Mouse (Mus musculus): ENCODE data around the gene Aadacl2. TPM values are rescaled to one million over a fixed set of nuclear protein-coding genes. Genes with fewer than 3 reads are reported as not detected.

Gene Aadacl2
- not detected in 2 replicates for polyA plus RNA-seq (2014; fragmentation: Nextera tagmentation; extraction: Ambion mirVana)

GRCm38 (mm10) chr3:60006443-60006842 is at the start of gene Aadacl2:
Gene Aadacl2 (plus strand): TSS chr3:60006743.
- H3K4me2 ChIP-seq (ENCODE audit: low read length), result no peak within 1 kb of the TSS
- H3K9me3 ChIP-seq (replicated peaks; ENCODE audit: control insufficient read depth, low read length), result no peaks in the 10 kb centered on the region
- 92% methylated on average over 1 of the region's 1 CpGs for WGBS
- ATAC-seq (no peak), DNase-seq (ENCODE audit: low spot score) (no peak)
- H3K36me3 ChIP-seq (ENCODE audit: control insufficient read depth, insufficient read depth, low read length), result no peaks in the 10 kb centered on the region
- no peak within 1 kb of the TSS for H3K4me3 ChIP-seq (ENCODE audit: low read depth, low read length)
- no peak within 1 kb of the TSS for H3K27ac ChIP-seq (ENCODE audit: low read depth, low read length)
- no peaks in the 10 kb centered on the region for H3K4me1 ChIP-seq (ENCODE audit: control insufficient read depth, insufficient read depth, low read length)
- H3K9ac ChIP-seq (ENCODE audit: low read length), result no peak within 1 kb of the TSS
- no peaks in the 10 kb centered on the region for H3K27me3 ChIP-seq (replicated peaks; ENCODE audit: control insufficient read depth, insufficient read depth, low read length)

- Histone ChIP-seq H3K27me3 (replicated peaks; ENCODE audit: control insufficient read depth, insufficient read depth, low read length) (no peaks in the 10 kb centered on the region), H3K4me1 (ENCODE audit: control insufficient read depth, insufficient read depth, low read length) (no peaks in the 10 kb centered on the region), H3K27ac (ENCODE audit: low read depth, low read length) (no peak overlapping the region), H3K9ac (ENCODE audit: low read length) (no peak overlapping the region), H3K36me3 (ENCODE audit: control insufficient read depth, insufficient read depth, low read length) (no peaks in the 10 kb centered on the region), H3K4me2 (ENCODE audit: low read length) (no peak overlapping the region), H3K9me3 (replicated peaks; ENCODE audit: control insufficient read depth, low read length) (no peaks in the 10 kb centered on the region), H3K4me3 (ENCODE audit: low read depth, low read length) (no peak overlapping the region)
- 86% methylated on average over 5 of the region's 5 CpGs for WGBS
- DNase-seq (ENCODE audit: low spot score) (no peak), ATAC-seq (no peak)
Observed at GRCm38 (mm10) chr3:59970891-59971290, 35.7 kb upstream of the Aadacl2 start.

DNA sequence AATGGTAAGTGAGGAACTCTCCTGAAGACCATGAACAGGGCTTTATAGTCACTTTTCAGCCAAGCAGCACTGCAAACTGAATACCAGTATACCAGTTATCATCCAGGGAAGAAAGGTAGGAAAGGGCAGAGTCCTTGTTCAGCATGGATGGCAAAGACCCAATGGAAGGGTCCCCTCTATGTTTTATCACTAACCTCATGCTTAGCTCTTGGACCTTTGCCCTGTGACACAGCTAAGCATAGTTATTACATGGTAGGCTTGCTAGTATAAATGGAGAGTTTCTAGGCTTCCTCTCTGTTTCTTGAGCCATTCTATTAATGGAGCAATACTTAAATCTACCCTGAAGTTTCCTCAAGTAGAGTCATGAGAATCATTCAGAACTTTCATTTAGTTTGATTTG is 32.0 kb upstream of the Aadacl2 start:
- H3K4me2 ChIP-seq (ENCODE audit: low read length), result no peak overlapping the region
- DNase-seq (ENCODE audit: low spot score), result no peak
- H3K4me3 ChIP-seq (ENCODE audit: low read depth, low read length), result no peak overlapping the region
- H3K9ac ChIP-seq (ENCODE audit: low read length), result no peak overlapping the region
- no peaks in the 10 kb centered on the region for H3K36me3 ChIP-seq (ENCODE audit: control insufficient read depth, insufficient read depth, low read length)
- no peaks in the 10 kb centered on the region for H3K27me3 ChIP-seq (replicated peaks; ENCODE audit: control insufficient read depth, insufficient read depth, low read length)
- H3K4me1 ChIP-seq (ENCODE audit: control insufficient read depth, insufficient read depth, low read length), result no peaks in the 10 kb centered on the region
- no peak for ATAC-seq
- no peak overlapping the region for H3K27ac ChIP-seq (ENCODE audit: low read depth, low read length)
- H3K9me3 ChIP-seq (replicated peaks; ENCODE audit: control insufficient read depth, low read length), result no peaks in the 10 kb centered on the region

DNA sequence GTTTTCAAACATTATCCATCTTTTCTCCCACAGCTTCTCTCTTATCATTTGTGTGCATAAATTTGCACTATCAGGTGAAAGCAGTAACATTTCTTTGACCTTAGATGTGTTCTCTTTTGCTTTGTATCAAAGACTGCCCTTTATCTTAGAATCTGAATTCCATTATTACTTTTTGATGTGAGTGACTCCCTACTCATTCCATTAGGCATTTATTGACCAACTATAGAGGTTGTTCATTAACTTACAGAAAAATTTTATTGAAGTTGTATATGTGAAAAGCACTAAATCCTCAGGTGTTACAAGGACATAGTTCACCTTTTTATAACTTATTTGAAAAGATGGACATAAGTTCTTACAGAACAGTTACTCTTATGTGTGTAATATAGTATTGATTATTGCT is 2.9 kb upstream of the Aadacl2 start:
- Histone ChIP-seq H3K36me3 (ENCODE audit: control insufficient read depth, insufficient read depth, low read length) (no peaks in the 10 kb centered on the region), H3K4me1 (ENCODE audit: control insufficient read depth, insufficient read depth, low read length) (no peaks in the 10 kb centered on the region), H3K9me3 (replicated peaks; ENCODE audit: control insufficient read depth, low read length) (no peaks in the 10 kb centered on the region), H3K4me3 (ENCODE audit: low read depth, low read length) (no peak overlapping the region), H3K4me2 (ENCODE audit: low read length) (no peak overlapping the region), H3K27me3 (replicated peaks; ENCODE audit: control insufficient read depth, insufficient read depth, low read length) (no peaks in the 10 kb centered on the region), H3K27ac (ENCODE audit: low read depth, low read length) (no peak overlapping the region), H3K9ac (ENCODE audit: low read length) (no peak overlapping the region)
- DNase-seq (ENCODE audit: low spot score), result no peak
- no peak for ATAC-seq

DNA sequence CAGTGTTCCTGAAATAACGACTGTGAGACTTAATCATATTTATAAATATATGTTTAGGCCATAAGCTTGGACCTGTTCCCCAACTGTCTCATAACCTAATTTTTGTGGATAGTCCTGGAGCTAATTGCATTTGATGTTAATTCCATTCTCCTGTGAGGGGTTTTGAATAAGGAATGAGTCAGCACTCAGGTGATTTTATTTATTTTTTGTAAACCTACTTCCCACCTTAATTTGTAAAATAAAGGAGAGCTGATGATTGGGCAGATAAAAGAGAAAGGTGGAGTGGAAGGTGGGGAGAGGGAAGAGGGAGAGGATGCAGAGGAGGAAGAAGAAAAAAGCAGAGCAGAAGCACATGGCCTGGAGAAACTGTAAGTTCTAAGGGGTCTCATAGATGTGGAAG is 18.9 kb downstream of the Aadacl2 start, which contains the start of gene Aadac:
TSS of gene Aadac (plus strand) at position 301 of the 400 bp plus-strand sequence.
- Histone ChIP-seq H3K9ac (ENCODE audit: low read length) (no peak within 1 kb of the TSS), H3K36me3 (ENCODE audit: control insufficient read depth, insufficient read depth, low read length) (no peaks in the 10 kb centered on the region), H3K27me3 (replicated peaks; ENCODE audit: control insufficient read depth, insufficient read depth, low read length) (no peaks in the 10 kb centered on the region), H3K4me2 (ENCODE audit: low read length) (no peak within 1 kb of the TSS), H3K4me1 (ENCODE audit: control insufficient read depth, insufficient read depth, low read length) (no peaks in the 10 kb centered on the region), H3K4me3 (ENCODE audit: low read depth, low read length) (no peak within 1 kb of the TSS), H3K27ac (ENCODE audit: low read depth, low read length) (no peak within 1 kb of the TSS), H3K9me3 (replicated peaks; ENCODE audit: control insufficient read depth, low read length) (no peaks in the 10 kb centered on the region)
- ATAC-seq, result no peak
- DNase-seq (ENCODE audit: low spot score), result no peak
- WGBS, result 86% methylated on average over 1 of the region's 1 CpGs

DNA sequence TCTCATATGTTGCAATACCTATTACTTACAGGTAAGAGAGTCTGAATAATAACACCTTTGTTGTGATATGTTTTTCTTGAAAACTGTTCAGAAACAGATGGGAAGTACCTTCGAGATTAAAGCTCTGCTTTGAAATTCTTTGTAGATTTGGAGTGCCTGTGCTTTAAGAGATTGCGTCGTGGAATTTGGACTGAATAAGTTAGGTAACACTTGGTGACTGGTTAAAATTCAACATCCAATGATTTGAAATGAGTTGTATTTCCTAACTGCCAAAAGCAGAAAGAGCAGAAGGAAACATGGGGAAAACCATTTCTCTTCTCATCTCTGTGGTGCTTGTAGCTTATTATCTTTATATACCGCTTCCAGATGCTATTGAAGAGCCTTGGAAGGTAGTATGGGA is 25.0 kb downstream of the Aadacl2 start:
- no peaks in the 10 kb centered on the region for H3K4me1 ChIP-seq (ENCODE audit: control insufficient read depth, insufficient read depth, low read length)
- no peak overlapping the region for H3K27ac ChIP-seq (ENCODE audit: low read depth, low read length)
- H3K4me3 ChIP-seq (ENCODE audit: low read depth, low read length), result no peak overlapping the region
- H3K36me3 ChIP-seq (ENCODE audit: control insufficient read depth, insufficient read depth, low read length), result no peaks in the 10 kb centered on the region
- DNase-seq (ENCODE audit: low spot score) (no peak), ATAC-seq (no peak)
- no peaks in the 10 kb centered on the region for H3K9me3 ChIP-seq (replicated peaks; ENCODE audit: control insufficient read depth, low read length)
- H3K4me2 ChIP-seq (ENCODE audit: low read length), result no peak overlapping the region
- no peak overlapping the region for H3K9ac ChIP-seq (ENCODE audit: low read length)
- 90% methylated on average over 4 of the region's 4 CpGs for WGBS
- H3K27me3 ChIP-seq (replicated peaks; ENCODE audit: control insufficient read depth, insufficient read depth, low read length), result no peaks in the 10 kb centered on the region

DNA sequence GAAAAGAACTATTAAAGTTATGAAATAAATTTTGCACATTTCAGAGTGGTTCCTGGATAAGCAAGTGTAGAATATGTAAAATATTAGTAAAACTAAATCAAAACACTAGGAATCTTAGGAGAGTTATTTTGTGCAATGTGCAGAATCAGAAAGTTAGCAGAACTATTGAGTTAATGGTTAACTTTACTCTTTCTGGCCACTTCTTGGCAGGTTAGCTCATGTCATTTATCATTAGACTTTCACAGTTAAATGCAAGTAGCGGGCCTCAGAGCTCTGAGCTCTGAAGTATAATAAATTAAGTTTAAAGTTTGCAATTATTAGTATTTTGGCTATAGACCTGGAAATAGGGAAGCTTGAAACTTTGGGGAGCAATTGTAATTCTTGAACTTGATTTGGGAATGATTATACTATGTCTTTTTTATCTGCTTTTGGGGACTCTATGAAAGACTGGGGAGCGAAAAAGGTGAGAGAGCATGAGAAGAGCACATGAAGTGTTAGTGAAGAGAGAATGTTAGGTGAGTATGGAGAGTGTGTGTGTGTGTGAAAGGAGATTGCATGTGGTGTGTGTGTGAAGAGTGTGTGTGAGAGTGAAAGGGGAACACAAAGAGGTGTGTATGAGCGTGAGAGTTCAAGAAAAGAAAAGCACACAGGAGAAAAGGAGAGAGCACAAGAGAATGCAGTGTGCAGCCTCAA is 39.8 kb downstream of the Aadacl2 start:
- H3K4me1 ChIP-seq (ENCODE audit: control insufficient read depth, insufficient read depth, low read length), result no peaks in the 10 kb centered on the region
- DNase-seq (ENCODE audit: low spot score), result no peak
- no peak overlapping the region for H3K9ac ChIP-seq (ENCODE audit: low read length)
- no peak overlapping the region for H3K4me2 ChIP-seq (ENCODE audit: low read length)
- 82% methylated on average over 3 of the region's 3 CpGs for WGBS
- H3K36me3 ChIP-seq (ENCODE audit: control insufficient read depth, insufficient read depth, low read length), result no peaks in the 10 kb centered on the region
- H3K4me3 ChIP-seq (ENCODE audit: low read depth, low read length), result no peak overlapping the region
- no peak for ATAC-seq
- no peak overlapping the region for H3K27ac ChIP-seq (ENCODE audit: low read depth, low read length)
- H3K27me3 ChIP-seq (replicated peaks; ENCODE audit: control insufficient read depth, insufficient read depth, low read length), result no peaks in the 10 kb centered on the region
- H3K9me3 ChIP-seq (replicated peaks; ENCODE audit: control insufficient read depth, low read length), result no peaks in the 10 kb centered on the region

DNA sequence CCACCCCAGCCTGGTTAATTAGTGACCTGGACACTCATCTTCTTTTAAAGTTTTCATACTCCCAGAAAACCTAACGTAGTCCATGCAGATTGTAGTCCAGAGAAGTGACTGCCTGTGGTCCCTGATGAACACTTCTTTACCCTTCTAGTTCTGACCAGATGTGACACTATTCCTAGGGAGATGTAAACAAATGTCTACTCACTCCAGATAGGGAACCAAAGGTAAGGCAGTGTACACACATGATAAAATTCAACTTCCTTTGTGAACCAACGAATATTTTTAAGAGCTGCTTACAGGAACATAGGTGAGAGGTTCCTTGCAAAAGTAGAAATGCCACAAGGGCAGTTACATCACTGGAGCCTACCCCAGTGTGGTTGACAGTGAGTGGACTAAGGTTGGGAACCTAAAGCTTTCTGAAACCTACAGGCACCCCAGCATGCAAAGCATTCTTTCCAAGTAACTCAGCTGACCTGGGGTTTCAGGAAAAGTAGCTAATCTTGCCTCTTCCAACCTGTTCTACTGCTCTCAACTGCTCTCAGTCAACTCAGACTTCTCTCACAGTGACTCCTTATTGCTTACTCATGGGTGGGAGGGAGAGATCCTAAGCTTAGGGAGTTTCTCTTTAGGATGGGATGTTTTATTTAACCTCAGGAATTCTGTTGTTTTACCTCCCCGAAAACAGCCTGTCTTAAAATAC is 46.8 kb downstream of the Aadacl2 start:
- ATAC-seq (no peak), DNase-seq (ENCODE audit: low spot score) (no peak)
- Histone ChIP-seq H3K4me3 (ENCODE audit: low read depth, low read length) (no peak overlapping the region), H3K36me3 (ENCODE audit: control insufficient read depth, insufficient read depth, low read length) (no peaks in the 10 kb centered on the region), H3K4me2 (ENCODE audit: low read length) (no peak overlapping the region), H3K9ac (ENCODE audit: low read length) (no peak overlapping the region), H3K9me3 (replicated peaks; ENCODE audit: control insufficient read depth, low read length) (no peaks in the 10 kb centered on the region), H3K27ac (ENCODE audit: low read depth, low read length) (no peak overlapping the region), H3K4me1 (ENCODE audit: control insufficient read depth, insufficient read depth, low read length) (no peaks in the 10 kb centered on the region), H3K27me3 (replicated peaks; ENCODE audit: control insufficient read depth, insufficient read depth, low read length) (no peaks in the 10 kb centered on the region)
- WGBS, result 83% methylated on average over 3 of the region's 3 CpGs

DNA sequence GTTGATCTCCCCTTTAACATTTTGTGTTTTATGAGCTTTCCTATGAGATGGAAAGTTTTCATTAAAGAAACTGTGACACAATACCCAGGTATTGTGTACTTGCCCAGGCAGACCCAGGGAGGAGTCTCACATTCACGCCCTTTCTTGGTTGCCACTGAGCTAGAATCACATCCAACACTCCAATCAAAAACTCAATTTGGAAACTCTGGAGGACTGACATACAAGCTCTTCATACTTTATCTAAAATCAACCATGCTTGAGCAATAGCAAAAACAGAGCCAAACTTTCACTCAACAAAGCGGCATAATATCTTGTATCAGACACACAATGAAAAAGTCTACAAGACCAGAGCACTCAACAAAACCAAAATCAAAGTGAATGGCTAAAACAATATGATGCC is 47.4 kb downstream of the Aadacl2 start:
- H3K4me2 ChIP-seq (ENCODE audit: low read length), result no peak overlapping the region
- no peaks in the 10 kb centered on the region for H3K36me3 ChIP-seq (ENCODE audit: control insufficient read depth, insufficient read depth, low read length)
- no peak overlapping the region for H3K4me3 ChIP-seq (ENCODE audit: low read depth, low read length)
- DNase-seq (ENCODE audit: low spot score) (no peak), ATAC-seq (no peak)
- H3K9me3 ChIP-seq (replicated peaks; ENCODE audit: control insufficient read depth, low read length), result no peaks in the 10 kb centered on the region
- 84% methylated on average over 2 of the region's 2 CpGs for WGBS
- H3K4me1 ChIP-seq (ENCODE audit: control insufficient read depth, insufficient read depth, low read length), result no peaks in the 10 kb centered on the region
- no peaks in the 10 kb centered on the region for H3K27me3 ChIP-seq (replicated peaks; ENCODE audit: control insufficient read depth, insufficient read depth, low read length)
- no peak overlapping the region for H3K9ac ChIP-seq (ENCODE audit: low read length)
- no peak overlapping the region for H3K27ac ChIP-seq (ENCODE audit: low read depth, low read length)
